In genomic region chr6:134220209-134220777, GRCm38 (mm10) we compare ENCODE assay signal across 9 mouse cellular contexts.
DNase-seq lines count a peak whose midpoint lies in the region; TF ChIP-seq lines count a peak whose summit lies in the region.
"Had no signal": no experiment of that assay in that cellular context is flagged by ENCODE, and none has a peak within 500 bp of the region (broad histone marks: within the 10 kb centered on the region; RNA-seq: fewer than 3 reads in every experiment).

No protein-coding gene starts in this region.

- no peaks in the 10 kb centered on the region for H3K9me3 ChIP-seq in embryonic facial prominence, embryonic 10.5 days

- H3K4me1 ChIP-seq in kidney, adult 2 months (ENCODE audit: control insufficient read depth, insufficient read depth, low read length) = peaks cover 34% of the 10 kb centered on the region
- H3K4me1 ChIP-seq in embryonic facial prominence, embryonic 10.5 days = peaks cover 9% of the 10 kb centered on the region

- peak overlapping the region; percentile 71 for H3K27ac ChIP-seq in left cerebral cortex, adult 2 months
- H3K27ac ChIP-seq in kidney, adult 2 months (ENCODE audit: insufficient read depth, low read depth, low read length) = peak overlapping the region; percentile 57
- no peak overlapping the region for H3K27ac ChIP-seq in embryonic facial prominence, embryonic 10.5 days (replicated peaks)
- H3K27ac ChIP-seq: heart, adult 2 months had no signal

- H3K36me3 ChIP-seq in kidney, adult 2 months (ENCODE audit: control insufficient read depth, insufficient read depth, low read length) = no peaks in the 10 kb centered on the region
- H3K36me3 ChIP-seq in embryonic facial prominence, embryonic 10.5 days (replicated peaks) = peaks cover 27% of the 10 kb centered on the region

- H3K27me3 ChIP-seq in kidney, adult 2 months (replicated peaks; ENCODE audit: control insufficient read depth, insufficient read depth, low read length) = no peaks in the 10 kb centered on the region
- no peaks in the 10 kb centered on the region for H3K27me3 ChIP-seq in embryonic facial prominence, embryonic 10.5 days (replicated peaks; ENCODE audit: low read depth, poor library complexity, severe bottlenecking)

- no peak for TF ChIP-seq CTCF in left cerebral cortex, adult 2 months (IDR thresholded peaks at IDR 0.05)
- no peak for TF ChIP-seq CTCF in kidney, adult 2 months (conservative IDR thresholded peaks at IDR 0.05; ENCODE audit: insufficient read depth, insufficient read length, low read depth, low read length)

- no peak for TF ChIP-seq POLR2A in kidney, adult 2 months (IDR thresholded peaks at IDR 0.05; ENCODE audit: low read depth, low read length)

- no peak overlapping the region for H3K4me3 ChIP-seq in left cerebral cortex, adult 2 months
- no peak overlapping the region for H3K4me3 ChIP-seq in kidney, adult 2 months (ENCODE audit: insufficient read depth, low read depth, low read length)
- H3K4me3 ChIP-seq in embryonic facial prominence, embryonic 10.5 days = no peak overlapping the region
- H3K4me3 ChIP-seq: heart, adult 2 months had no signal

- no peak for DNase-seq in left cerebral cortex, adult 2 months (ENCODE audit: extremely low spot score in 1 of 2, low spot score in 2 of 2)
- DNase-seq in left cerebral cortex, postnatal 14 days (ENCODE audit: low spot score in 2 of 2) = no peak
- DNase-seq in adrenal gland, postnatal 10 days = peak; percentile 63
- DNase-seq in kidney, adult 2 months = peak; percentile 75
- peak; percentile 16 for DNase-seq in naive thymus-derived CD4-positive, alpha-beta T cell, adult 2 months (ENCODE audit: low read depth)
- DNase-seq in embryonic facial prominence, embryonic 10.5 days (ENCODE audit: low spot score) = no peak
- DNase-seq in thymus, postnatal 4 days = no peak
- DNase-seq in heart, adult 8-10 months (ENCODE audit: low spot score) = no peak

- intact Hi-C loops in left cerebral cortex, adult 2 months (cut with DNase I) = loop anchor here (1.0 to 5.0 kb wide), 2 partner anchors 38 to 183 kb away; partner anchors contain the start of gene Etv6
- intact Hi-C loops in left cerebral cortex, postnatal 14 days (cut with DNase I) = no loop called here

- WGBS in kidney, adult 2 months = 44% methylated on average over 13 of the region's 13 CpGs
- WGBS in embryonic facial prominence, embryonic 10.5 days = 86% methylated on average over 13 of the region's 13 CpGs

Comparison
In these comparisons a context has a peak if more than half of its experiments do, and no peak if none do; other contexts are left out.
1. DNase-seq: peak in adrenal gland, postnatal 10 days (single experiment), kidney, adult 2 months (single experiment) and naive thymus-derived CD4-positive, alpha-beta T cell, adult 2 months (single experiment); none in left cerebral cortex, adult 2 months (0 of 2), left cerebral cortex, postnatal 14 days (0 of 2), embryonic facial prominence, embryonic 10.5 days (single experiment), thymus, postnatal 4 days (single experiment) and heart, adult 8-10 months (single experiment).